Comparison of ENCODE assay signal across 18 mouse cellular contexts in genomic region chr5:137541768-137542540, GRCm38 (mm10). TPM values are rescaled to one million over a fixed set of nuclear protein-coding genes. Genes with fewer than 3 reads are reported as not detected.
DNase-seq lines count a peak whose midpoint lies in the region; ATAC-seq and TF ChIP-seq lines count a peak whose summit lies in the region.
"Had no signal": no experiment of that assay in that cellular context is flagged by ENCODE, and none has a peak within 500 bp of the region (broad histone marks: within the 10 kb centered on the region; RNA-seq: fewer than 3 reads in every experiment).

No protein-coding gene starts in this region.

- 25% methylated on average over 5 of the region's 5 CpGs for WGBS in liver, adult 2 months
- WGBS in liver, postnatal 0 days (ENCODE audit: insufficient replicate concordance): 69% methylated on average over 5 of the region's 5 CpGs

- H3K4me3 ChIP-seq in liver, adult 2 months (ENCODE audit: insufficient read depth, low read depth, low read length): no peak overlapping the region
- H3K4me3 ChIP-seq in liver, postnatal 0 days (ENCODE audit: low read depth, low read length): no peak overlapping the region
- H3K4me3 ChIP-seq: megakaryocyte, embryonic 14.5 days had no signal

- peak; percentile 75 for DNase-seq in adrenal gland, postnatal 14 days
- DNase-seq in adrenal gland, adult 8-10 months: no peak
- DNase-seq in liver, adult 2 months (ENCODE audit: extremely low read depth, low read depth, low spot score): peak; percentile 66
- no peak for DNase-seq in liver, postnatal 0 days
- peak; percentile 89 for DNase-seq in cerebellum, adult 9-11 months
- DNase-seq in B cell, adult 2 months: no peak
- no peak for DNase-seq in spleen, postnatal 14 days (ENCODE audit: low spot score in 2 of 2)
- DNase-seq: retina, postnatal 1 day had no signal

- H3K36me3 ChIP-seq in liver, adult 2 months (ENCODE audit: control insufficient read depth, insufficient read depth, low read length): no peaks in the 10 kb centered on the region
- no peaks in the 10 kb centered on the region for H3K36me3 ChIP-seq in liver, postnatal 0 days (replicated peaks; ENCODE audit: insufficient read depth, low read length)

- no peak for TF ChIP-seq EP300 in liver, postnatal 0 days (IDR thresholded peaks at IDR 0.05; ENCODE audit: low read depth)

- no peak for TF ChIP-seq CTCF in liver, adult 2 months (IDR thresholded peaks at IDR 0.05; ENCODE audit: low read depth, low read length)
- no peak for TF ChIP-seq CTCF in liver, postnatal 0 days (IDR thresholded peaks at IDR 0.05; ENCODE audit: low read depth)

- no peak for ATAC-seq in liver, postnatal 0 days
- 0 out of 2 replicates have a peak, but pooled peaks have one; percentile 26 for ATAC-seq in megakaryocyte progenitor cell, adult 5-6 weeks (replicated peaks; ENCODE audit: poor library complexity)
- ATAC-seq: activated CD4-positive, CD25-positive, alpha-beta regulatory T cell, adult 4 months; intestine, postnatal 0 days had no signal

- H3K9ac ChIP-seq in liver, adult 2 months (ENCODE audit: low read depth, low read length): no peak overlapping the region
- H3K9ac ChIP-seq in liver, postnatal 0 days (replicated peaks): no peak overlapping the region

- no peak overlapping the region for H3K4me2 ChIP-seq in liver, postnatal 0 days (ENCODE audit: low read depth, low read length)

- H3K27ac ChIP-seq in liver, adult 2 months (replicated peaks; ENCODE audit: insufficient read depth, low read depth, low read length): no peak overlapping the region
- no peak overlapping the region for H3K27ac ChIP-seq in liver, postnatal 0 days (ENCODE audit: low read depth)

- no peaks in the 10 kb centered on the region for H3K27me3 ChIP-seq in liver, adult 2 months (ENCODE audit: control insufficient read depth, insufficient read depth, low read length)
- no peaks in the 10 kb centered on the region for H3K27me3 ChIP-seq in liver, postnatal 0 days (ENCODE audit: insufficient read depth, low read length)

- 0 out of 2 replicates have a peak, but pooled peaks cover 2% of the 10 kb centered on the region for H3K4me1 ChIP-seq in liver, adult 2 months (ENCODE audit: control insufficient read depth, insufficient read depth, low read length)
- H3K4me1 ChIP-seq in liver, postnatal 0 days (ENCODE audit: insufficient read depth): no peaks in the 10 kb centered on the region

- H3K79me2 ChIP-seq in liver, adult 2 months (ENCODE audit: control insufficient read depth, insufficient read depth, low read length): no peaks in the 10 kb centered on the region

- no peaks in the 10 kb centered on the region for H3K9me3 ChIP-seq in liver, postnatal 0 days (ENCODE audit: low read length)
- H3K9me3 ChIP-seq: megakaryocyte, embryonic 14.5 days had no signal

- no peak for TF ChIP-seq POLR2A in liver, adult 2 months (IDR thresholded peaks at IDR 0.05; ENCODE audit: extremely low read depth, insufficient read depth, low read length)

RNA-seq across cellular contexts. Expression of gene Gnb2, which starts 8.6 kb away (rescaled TPM):
- total RNA-seq in adrenal gland, postnatal 14 days (2021): 574 and 611 TPM in 2 replicates
- total RNA-seq in adrenal gland, adult 8-10 months (2022): 100 to 1,000 TPM; 569 to 665 (median 622) TPM
- total RNA-seq in liver, adult 2 months (2014; rRNA removed): 87.2 and 134 TPM in 2 replicates
- 332 and 431 TPM in 2 replicates for polyA plus RNA-seq in liver, adult 2 months (2012; rRNA removed)
- polyA plus RNA-seq in liver, postnatal 0 days (2015; fragmentation: Nextera tagmentation; extraction: Ambion mirVana): 165 and 177 TPM in 2 replicates
- 193 and 223 TPM in 2 replicates for total RNA-seq in megakaryocyte progenitor cell, adult 5-6 weeks (2015)
- total RNA-seq in megakaryocyte progenitor cell, adult 5-6 weeks (2017): 187 and 251 TPM in 2 replicates

RNA-seq across cellular contexts. Expression of gene Epo, which starts 8.9 kb away (rescaled TPM):
- not detected in 2 replicates for total RNA-seq in adrenal gland, postnatal 14 days (2021)
- total RNA-seq in adrenal gland, adult 8-10 months (2022): not detected
- total RNA-seq in liver, adult 2 months (2014; rRNA removed): not detected in 2 replicates
- not detected in 2 replicates for polyA plus RNA-seq in liver, adult 2 months (2012; rRNA removed)
- 0.13 and 0.26 TPM in 2 replicates for polyA plus RNA-seq in liver, postnatal 0 days (2015; fragmentation: Nextera tagmentation; extraction: Ambion mirVana)
- not detected in 2 replicates for total RNA-seq in megakaryocyte progenitor cell, adult 5-6 weeks (2015)
- not detected in 2 replicates for total RNA-seq in megakaryocyte progenitor cell, adult 5-6 weeks (2017)
- total RNA-seq: gastrocnemius, postnatal 4 days; heart, postnatal 25 days; layer of hippocampus, adult 8-10 months; left cerebral cortex, postnatal 25 days had no signal
- polyA plus RNA-seq: activated CD4-positive, CD25-positive, alpha-beta regulatory T cell, adult 4 months; C2C12; intestine, postnatal 0 days; thymus, postnatal 0 days had no signal

RNA-seq across cellular contexts. Expression of gene Actl6b, which starts 11.4 kb away (rescaled TPM):
- 2.8 and 3.8 TPM in 2 replicates for total RNA-seq in adrenal gland, postnatal 14 days (2021)
- 1 to 10 TPM; 4.4 to 9.1 (median 6.3) TPM for total RNA-seq in adrenal gland, adult 8-10 months (2022)
- not detected in 2 replicates for total RNA-seq in liver, adult 2 months (2014; rRNA removed)
- not detected in 2 replicates for polyA plus RNA-seq in liver, adult 2 months (2012; rRNA removed)
- polyA plus RNA-seq in liver, postnatal 0 days (2015; fragmentation: Nextera tagmentation; extraction: Ambion mirVana): not detected in 2 replicates
- not detected in 2 replicates for total RNA-seq in megakaryocyte progenitor cell, adult 5-6 weeks (2015)
- not detected in 2 replicates for total RNA-seq in megakaryocyte progenitor cell, adult 5-6 weeks (2017)
- total RNA-seq: gastrocnemius, postnatal 4 days; heart, postnatal 25 days had no signal
- polyA plus RNA-seq: activated CD4-positive, CD25-positive, alpha-beta regulatory T cell, adult 4 months; C2C12 had no signal

RNA-seq across cellular contexts. Expression of gene Gigyf1, which starts 23.6 kb away (rescaled TPM):
- total RNA-seq in adrenal gland, postnatal 14 days (2021): 30.5 and 36.6 TPM in 2 replicates
- total RNA-seq in adrenal gland, adult 8-10 months (2022): 10 to 100 TPM; 38.5 to 67.8 (median 56.6) TPM
- total RNA-seq in liver, adult 2 months (2014; rRNA removed): 2.7 and 4.2 TPM in 2 replicates
- polyA plus RNA-seq in liver, adult 2 months (2012; rRNA removed): 9.3 and 14.0 TPM in 2 replicates
- polyA plus RNA-seq in liver, postnatal 0 days (2015; fragmentation: Nextera tagmentation; extraction: Ambion mirVana): 2.8 and 4.0 TPM in 2 replicates
- total RNA-seq in megakaryocyte progenitor cell, adult 5-6 weeks (2015): 7.1 and 8.6 TPM in 2 replicates
- total RNA-seq in megakaryocyte progenitor cell, adult 5-6 weeks (2017): 4.7 and 7.2 TPM in 2 replicates

RNA-seq across cellular contexts. Expression of gene Tfr2, which starts 27.7 kb away (rescaled TPM):
- total RNA-seq in adrenal gland, postnatal 14 days (2021): 1.4 and 26.4 TPM in 2 replicates
- total RNA-seq in adrenal gland, adult 8-10 months (2022): 1 to 10 TPM in 2 of 4 experiments, under 1 TPM in 2; 0.96 to 1.8 (median 1.1) TPM
- 225 and 288 TPM in 2 replicates for total RNA-seq in liver, adult 2 months (2014; rRNA removed)
- 478 and 486 TPM in 2 replicates for polyA plus RNA-seq in liver, adult 2 months (2012; rRNA removed)
- 148 and 157 TPM in 2 replicates for polyA plus RNA-seq in liver, postnatal 0 days (2015; fragmentation: Nextera tagmentation; extraction: Ambion mirVana)
- 14.1 and 20.7 TPM in 2 replicates for total RNA-seq in megakaryocyte progenitor cell, adult 5-6 weeks (2015)
- 13.2 and 23.4 TPM in 2 replicates for total RNA-seq in megakaryocyte progenitor cell, adult 5-6 weeks (2017)

Comparison
In these comparisons a context has a peak if more than half of its experiments do, and no peak if none do; other contexts are left out.
1. DNase-seq: peak in adrenal gland, postnatal 14 days (single experiment), liver, adult 2 months (single experiment) and cerebellum, adult 9-11 months (single experiment); none in adrenal gland, adult 8-10 months (single experiment), liver, postnatal 0 days (single experiment), B cell, adult 2 months (0 of 2) and spleen, postnatal 14 days (0 of 2).